Mouse (Mus musculus) intestine, embryonic 14.5 days (tissue): ENCODE results near the gene Gm45711. TPM values are rescaled to one million over a fixed set of nuclear protein-coding genes. Genes with fewer than 3 reads are reported as not detected.

ENCODE experiments used
- ATAC-seq: fragments of 200-750 bp; cut with Nextera tagmentation; replicated peaks from 2 replicates; pipeline ENCODE4 v1.8.0; 2017; ENCODE audit warnings: low read depth, moderate number of reproducible peaks, moderate TSS enrichment, moderate library complexity; ENCODE audit not compliant: low FRiP score, low TSS enrichment
- DNase-seq: peaks from one replicate; pipeline ENCODE4 v3.0.0-alpha.2; 2018; ENCODE audit warnings: low spot score
- H3K27ac ChIP-seq: fragments of 300-500 bp; sonication (generic); 2 replicates; pipeline ENCODE4 v1.5.1; 2014; ENCODE audit warnings: low read depth, mild to moderate bottlenecking, control low read depth
- H3K27me3 ChIP-seq: fragments of 300-500 bp; sonication (generic); replicated peaks from 2 replicates; pipeline ENCODE4 v1.6.1; 2014; ENCODE audit warnings: low read length, control low read depth; ENCODE audit not compliant: control insufficient read depth, insufficient read depth
- H3K36me3 ChIP-seq: fragments of 300-500 bp; sonication (generic); 2 replicates; pipeline ENCODE4 v1.6.1; 2014; ENCODE audit warnings: low read length, control low read depth; ENCODE audit not compliant: control insufficient read depth, insufficient read depth
- H3K4me1 ChIP-seq: fragments of 300-500 bp; sonication (generic); replicated peaks from 2 replicates; pipeline ENCODE4 v1.6.1; 2014; ENCODE audit warnings: low read length, control low read depth, mixed read lengths; ENCODE audit not compliant: control insufficient read depth, insufficient read depth
- H3K4me2 ChIP-seq: fragments of 300-500 bp; sonication (generic); 2 replicates; pipeline ENCODE4 v1.6.1; 2014; ENCODE audit warnings: low read length
- H3K4me3 ChIP-seq: fragments of 300-500 bp; sonication (generic); 2 replicates; pipeline ENCODE4 v1.5.1; 2014; ENCODE audit warnings: low read depth, low read length, control low read depth, mixed read lengths
- H3K9ac ChIP-seq: fragments of 300-500 bp; sonication (generic); 2 replicates; pipeline ENCODE4 v1.6.1; 2014; ENCODE audit warnings: mild to moderate bottlenecking, low read length
- H3K9me3 ChIP-seq: fragments of 300-500 bp; sonication (generic); 2 replicates; pipeline ENCODE4 v1.6.1; 2016; ENCODE audit warnings: low read length, control low read depth; ENCODE audit not compliant: control insufficient read depth
- WGBS: fragments of 180-500 bp; shearing (Covaris S2); extraction: QIAGEN DNeasy Blood & Tissue Kit; methylation state at CpG from one replicate; pipeline ENCODE4 v1.1.7; 2014; 5-methylcytosine and 5-hydroxymethylcytosine counted together
- polyA plus RNA-seq: library from polyadenylated mRNA; unstranded; fragments of >200 nt; fragmentation: Nextera tagmentation; extraction: Ambion mirVana; gene quantifications from 2 replicates; pipeline ENCODE4 v1.2.1, GENCODE M21; 2014

The Gm45711 gene
- polyA plus RNA-seq, 1 experiment from 2014 or later = not detected

DNA sequence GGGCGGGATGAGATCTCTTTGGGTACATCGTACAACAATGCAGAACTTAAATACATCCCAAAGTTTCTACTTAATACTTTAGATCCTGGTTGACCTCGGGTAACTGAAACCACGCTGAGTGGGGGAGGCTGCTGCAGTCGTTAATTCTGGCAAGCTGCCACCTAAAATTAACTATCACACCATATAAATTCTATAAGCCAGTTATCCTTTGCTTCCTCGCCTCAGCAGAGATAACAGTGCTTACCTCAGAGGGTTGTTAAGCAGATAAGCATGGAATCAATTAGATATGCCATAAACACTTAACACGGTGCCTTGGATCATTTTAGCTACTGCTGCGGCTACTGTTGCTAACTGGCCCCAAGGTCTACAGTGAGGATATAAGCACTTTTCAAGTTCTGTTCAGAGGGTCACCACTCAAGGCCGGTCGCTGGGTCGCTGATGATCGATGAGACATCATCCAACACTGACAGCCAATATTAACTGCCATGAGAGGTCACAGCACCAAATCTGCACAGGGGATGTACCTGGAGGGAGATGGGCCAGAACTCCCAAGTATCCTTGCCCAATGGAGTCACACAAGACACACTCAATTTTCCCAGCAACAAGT, 67.7 kb downstream of the Gm45711 start:
- Histone ChIP-seq H3K36me3 (peaks cover 64% of the 10 kb centered on the region), H3K4me1 (peaks cover 2% of the 10 kb centered on the region; the same call in 1 of the 2 replicates), H3K4me2 (no peak overlapping the region), H3K27ac (no peak overlapping the region), H3K9me3 (no peaks in the 10 kb centered on the region), H3K9ac (no peak overlapping the region), H3K27me3 (no peaks in the 10 kb centered on the region), H3K4me3 (no peak overlapping the region)
- ATAC-seq = no peak
- DNase-seq = no peak
- 77% methylated on average over 12 of the region's 12 CpGs for WGBS

DNA sequence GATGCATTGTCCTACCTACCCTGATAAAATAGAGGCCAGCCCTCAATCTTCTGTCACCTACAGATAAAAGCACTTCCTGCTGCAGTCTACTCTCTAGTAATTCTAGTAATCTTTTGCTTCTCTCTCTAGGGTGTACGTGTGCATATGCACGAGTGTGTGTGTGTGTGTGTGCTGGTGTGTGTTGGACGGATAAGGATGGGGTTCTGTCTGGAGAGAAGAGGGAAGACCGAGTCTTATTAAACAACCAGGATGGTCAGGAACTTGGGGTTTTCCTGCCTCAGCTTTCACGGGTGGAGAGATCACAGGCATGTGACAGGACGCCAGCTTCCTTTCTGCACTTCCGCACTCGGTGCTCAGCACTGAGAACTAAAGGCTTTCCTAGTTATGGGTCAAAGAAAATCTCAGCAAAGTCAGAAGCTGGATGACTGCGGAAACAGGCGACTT, 70.4 kb downstream of the Gm45711 start:
- Histone ChIP-seq H3K4me3 (no peak overlapping the region), H3K4me1 (no peaks in the 10 kb centered on the region), H3K27me3 (no peaks in the 10 kb centered on the region), H3K9ac (no peak overlapping the region), H3K27ac (no peak overlapping the region), H3K4me2 (no peak overlapping the region), H3K36me3 (peaks cover 67% of the 10 kb centered on the region), H3K9me3 (no peaks in the 10 kb centered on the region)
- ATAC-seq (no peak), DNase-seq (no peak)
- WGBS = 87% methylated on average over 10 of the region's 10 CpGs

DNA sequence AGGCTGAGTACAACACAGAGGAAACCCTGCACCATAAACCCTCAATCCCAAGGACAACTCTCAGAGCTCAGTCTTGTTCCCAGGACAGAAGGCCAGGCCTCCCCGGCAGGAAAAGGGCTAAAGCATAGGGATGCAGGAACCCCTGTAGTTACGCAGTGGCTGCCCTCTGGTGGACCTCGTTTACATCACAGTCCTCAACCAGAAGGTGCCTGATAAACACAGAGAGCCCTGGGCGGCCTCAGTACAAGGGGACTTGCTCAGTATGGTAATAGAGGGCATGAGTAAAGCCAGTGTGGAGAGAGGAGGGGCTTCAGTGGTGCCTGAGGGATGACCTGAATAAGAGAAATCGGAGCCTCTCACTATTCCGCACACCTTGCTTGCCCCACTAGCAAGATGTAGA, 75.3 kb downstream of the Gm45711 start:
- H3K4me2 ChIP-seq = no peak overlapping the region
- ATAC-seq = no peak
- H3K27ac ChIP-seq = no peak overlapping the region
- no peak overlapping the region for H3K4me3 ChIP-seq
- H3K9me3 ChIP-seq = no peaks in the 10 kb centered on the region
- 42% methylated on average over 6 of the region's 6 CpGs for WGBS
- H3K9ac ChIP-seq = no peak overlapping the region
- no peaks in the 10 kb centered on the region for H3K27me3 ChIP-seq
- H3K4me1 ChIP-seq = no peaks in the 10 kb centered on the region
- DNase-seq = no peak
- H3K36me3 ChIP-seq = peaks cover 64% of the 10 kb centered on the region

DNA sequence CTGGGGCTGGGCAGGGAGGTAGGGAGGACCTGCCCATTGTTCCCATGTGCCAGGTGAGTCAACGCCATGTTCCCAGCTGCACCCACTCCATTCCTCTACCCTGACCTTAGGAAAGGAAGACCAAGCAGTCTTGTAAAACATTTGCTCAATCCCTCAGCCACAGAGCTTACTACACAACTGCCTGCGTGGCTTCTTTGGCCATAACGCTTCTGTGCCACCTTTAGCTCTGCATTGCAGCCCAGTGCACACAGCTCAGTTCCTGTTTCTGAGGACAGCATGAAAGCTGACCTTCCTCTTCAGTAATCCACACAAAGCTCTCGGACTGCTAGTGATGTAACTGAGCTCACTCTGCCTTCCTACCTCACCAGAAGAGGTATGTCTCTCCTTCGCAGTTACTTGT, 77.0 kb downstream of the Gm45711 start:
- no peak overlapping the region for H3K4me2 ChIP-seq
- DNase-seq = no peak
- no peak for ATAC-seq
- WGBS = 95% methylated on average over 5 of the region's 5 CpGs
- H3K27me3 ChIP-seq = no peaks in the 10 kb centered on the region
- no peaks in the 10 kb centered on the region for H3K4me1 ChIP-seq
- no peaks in the 10 kb centered on the region for H3K9me3 ChIP-seq
- peaks cover 64% of the 10 kb centered on the region for H3K36me3 ChIP-seq
- H3K4me3 ChIP-seq = no peak overlapping the region
- H3K27ac ChIP-seq = no peak overlapping the region
- no peak overlapping the region for H3K9ac ChIP-seq

DNA sequence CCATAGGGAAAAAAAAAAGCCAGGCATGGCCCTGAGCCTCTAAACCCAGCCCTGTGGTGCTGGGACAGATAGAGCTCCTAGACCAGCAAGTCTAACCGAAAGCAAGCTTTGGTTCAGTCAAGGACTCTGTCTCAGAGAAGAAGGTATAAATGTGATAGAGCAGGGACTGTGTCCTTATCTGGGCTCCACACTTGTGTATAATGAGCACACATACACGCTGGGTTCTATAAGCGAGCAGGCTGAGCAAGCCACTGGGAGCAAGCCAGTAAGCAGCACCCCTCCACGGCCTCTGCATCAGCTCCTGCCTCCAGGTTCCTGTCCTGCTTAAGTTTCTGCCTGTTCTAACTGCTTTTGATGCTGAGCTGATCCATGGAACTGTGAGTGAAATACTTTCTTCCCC, 77.8 kb downstream of the Gm45711 start:
- no peak overlapping the region for H3K4me2 ChIP-seq
- H3K9me3 ChIP-seq = no peaks in the 10 kb centered on the region
- no peak overlapping the region for H3K9ac ChIP-seq
- peaks cover 64% of the 10 kb centered on the region for H3K36me3 ChIP-seq
- ATAC-seq (no peak), DNase-seq (no peak)
- H3K4me1 ChIP-seq = no peaks in the 10 kb centered on the region
- H3K27me3 ChIP-seq = no peaks in the 10 kb centered on the region
- WGBS = 97% methylated on average over 4 of the region's 4 CpGs
- H3K27ac ChIP-seq = no peak overlapping the region
- no peak overlapping the region for H3K4me3 ChIP-seq

Other genes with a start within 250 kb of the Gm45711 start
- 26.6 and 28.3 TPM in 2 replicates for gene Cdh5, start 208.5 kb downstream of the Gm45711 start, polyA plus RNA-seq
- gene Bean1, start 139.6 kb downstream of the Gm45711 start, polyA plus RNA-seq = 2.3 and 2.4 TPM in 2 replicates
- 15.3 and 17.8 TPM in 2 replicates for gene Tk2, start 61.5 kb downstream of the Gm45711 start, polyA plus RNA-seq
- gene Cklf, start 59.2 kb downstream of the Gm45711 start, polyA plus RNA-seq = 47.9 and 48.6 TPM in 2 replicates
- gene Cmtm2a, start 16.9 kb downstream of the Gm45711 start, polyA plus RNA-seq = not detected in 2 replicates
- gene Cmtm1, start 64 bp upstream of the Gm45711 start, polyA plus RNA-seq = not detected in 2 replicates
- gene Gm11020, start 11.5 kb upstream of the Gm45711 start, polyA plus RNA-seq = not detected in 2 replicates
- not detected in 2 replicates for gene Cmtm2b, start 12.1 kb upstream of the Gm45711 start, polyA plus RNA-seq
- 155 and 171 TPM in 2 replicates for gene Cmtm3, start 29.3 kb upstream of the Gm45711 start, polyA plus RNA-seq
- gene Cmtm4, start 85.7 kb upstream of the Gm45711 start, polyA plus RNA-seq = 7.0 and 7.5 TPM in 2 replicates
- gene Dync1li2, start 133.0 kb upstream of the Gm45711 start, polyA plus RNA-seq = 46.1 and 55.3 TPM in 2 replicates
- gene Terb1, start 199.8 kb upstream of the Gm45711 start, polyA plus RNA-seq = 0.34 and 0.36 TPM in 2 replicates
- 85.8 and 98.9 TPM in 2 replicates for gene Nae1, start 224.6 kb upstream of the Gm45711 start, polyA plus RNA-seq
- 0.92 and 2.0 TPM in 2 replicates for gene Car7, start 224.6 kb upstream of the Gm45711 start, polyA plus RNA-seq